Mouse (Mus musculus) kidney, adult 11 months (tissue): Measurements from ENCODE around the gene C130026I21Rik.
"Not testable (repeated sequence)": the region's sequence is repeated elsewhere in the genome, so short reads cannot be mapped to it uniquely, and the experiment has no call there.

Source experiments
- DNase-seq: peaks from one replicate; pipeline ENCODE4 v3.0.0; 2022

C130026I21Rik gene

DNA sequence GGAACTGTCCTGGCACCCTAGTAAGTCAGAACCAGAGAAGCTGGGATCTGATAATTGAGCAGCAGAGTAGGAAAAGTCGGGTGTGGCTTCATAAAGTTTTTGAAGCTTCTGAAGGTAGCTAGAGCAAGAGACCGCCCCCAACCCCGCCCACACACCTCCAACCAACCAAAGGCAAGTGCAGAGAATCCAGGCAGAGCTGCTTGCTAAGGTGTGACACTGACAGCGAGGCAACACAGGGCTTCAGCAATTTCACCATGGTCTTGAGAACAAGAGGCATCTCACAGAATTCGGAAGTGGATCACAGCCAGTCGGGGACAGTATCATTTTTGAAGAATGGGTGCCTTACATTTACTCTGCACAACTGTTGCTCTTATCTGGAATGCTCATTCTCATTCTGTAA is at the start of gene C130026I21Rik:
Gene C130026I21Rik (minus strand): TSS at position 101 of the 400 bp plus-strand sequence.
- DNase-seq, result not testable (repeated sequence)

GRCm38 (mm10) chr1:85287063-85287462 is 16.7 kb upstream of the C130026I21Rik start:
- peak; percentile 42 for DNase-seq

- not testable (repeated sequence) for DNase-seq
These were observed 6.1 kb upstream of the C130026I21Rik start for GRCm38 (mm10) chr1:85276421-85276820.

GRCm38 (mm10) chr1:85258634-85259033 is 11.7 kb downstream of the C130026I21Rik start:
- DNase-seq, result peak; percentile 32

DNA sequence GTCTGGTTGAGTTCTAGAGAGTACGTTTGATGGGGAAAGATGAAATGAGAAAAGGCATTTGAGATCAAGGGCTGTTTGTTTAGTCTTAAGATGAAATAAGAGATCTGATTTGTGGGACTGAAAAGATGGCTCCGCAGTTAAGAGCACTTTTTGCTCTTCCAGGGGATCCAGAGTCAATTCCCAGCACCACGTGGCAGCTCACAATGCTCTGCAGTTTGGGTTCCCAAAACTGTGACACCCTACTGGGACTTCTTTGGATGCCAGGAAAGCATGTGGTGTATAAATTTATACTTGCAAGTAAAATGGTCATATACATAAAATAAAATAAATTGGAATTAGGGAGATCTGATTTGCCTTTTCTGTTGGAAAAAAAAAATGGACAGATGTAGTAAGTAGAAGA is 15.1 kb downstream of the C130026I21Rik start:
- DNase-seq, result not testable (repeated sequence)

GRCm38 (mm10) chr1:85251211-85251610 is 19.2 kb downstream of the C130026I21Rik start:
- not testable (repeated sequence) for DNase-seq

- not testable (repeated sequence) for DNase-seq
These were observed 21.4 kb downstream of the C130026I21Rik start for GRCm38 (mm10) chr1:85248985-85249384.

GRCm38 (mm10) chr1:85246776-85247460 is 23.4 kb downstream of the C130026I21Rik start:
- DNase-seq, result not testable (repeated sequence)

DNA sequence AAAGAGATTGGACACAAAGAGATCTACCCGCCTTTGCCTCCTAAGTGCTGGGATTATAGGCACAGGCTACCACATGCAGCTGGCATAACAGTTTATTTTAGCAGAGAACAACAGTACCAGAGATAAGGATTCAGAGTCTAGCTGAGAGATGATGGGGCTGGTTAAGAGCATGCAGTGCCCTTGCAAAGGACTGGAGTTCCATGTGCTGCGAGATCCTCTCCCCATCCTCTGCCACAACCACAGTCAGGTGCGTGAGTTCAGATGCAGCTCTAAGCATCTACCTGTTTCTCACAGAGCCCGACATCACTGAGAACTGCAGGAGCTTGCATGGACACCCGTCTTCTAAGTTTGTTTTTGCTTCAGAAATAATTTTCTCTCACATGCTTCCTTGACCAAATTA is 24.1 kb downstream of the C130026I21Rik start:
- not testable (repeated sequence) for DNase-seq

DNA sequence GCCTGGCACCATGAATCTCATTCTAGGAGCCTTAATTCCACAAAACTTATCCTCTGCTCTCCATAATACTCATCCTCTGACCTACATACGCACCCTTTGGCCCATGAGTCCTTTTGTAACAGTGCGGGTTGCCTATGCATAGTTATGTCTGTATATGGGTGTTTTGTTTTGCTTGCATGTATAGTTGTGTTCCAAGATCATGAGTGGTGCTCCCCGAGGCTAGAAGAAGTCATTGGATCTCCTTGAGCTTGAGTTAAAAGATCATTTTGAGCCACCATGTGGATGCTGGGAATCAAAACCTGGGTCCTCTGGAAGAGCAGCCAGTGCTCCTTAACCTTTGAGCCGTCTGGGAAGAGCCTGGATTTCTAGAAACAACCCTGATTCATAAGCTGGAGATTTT is 25.4 kb downstream of the C130026I21Rik start:
- DNase-seq, result not testable (repeated sequence)

- DNase-seq, result not testable (repeated sequence)
These were observed 27.3 kb downstream of the C130026I21Rik start for GRCm38 (mm10) chr1:85243023-85243422.

DNA sequence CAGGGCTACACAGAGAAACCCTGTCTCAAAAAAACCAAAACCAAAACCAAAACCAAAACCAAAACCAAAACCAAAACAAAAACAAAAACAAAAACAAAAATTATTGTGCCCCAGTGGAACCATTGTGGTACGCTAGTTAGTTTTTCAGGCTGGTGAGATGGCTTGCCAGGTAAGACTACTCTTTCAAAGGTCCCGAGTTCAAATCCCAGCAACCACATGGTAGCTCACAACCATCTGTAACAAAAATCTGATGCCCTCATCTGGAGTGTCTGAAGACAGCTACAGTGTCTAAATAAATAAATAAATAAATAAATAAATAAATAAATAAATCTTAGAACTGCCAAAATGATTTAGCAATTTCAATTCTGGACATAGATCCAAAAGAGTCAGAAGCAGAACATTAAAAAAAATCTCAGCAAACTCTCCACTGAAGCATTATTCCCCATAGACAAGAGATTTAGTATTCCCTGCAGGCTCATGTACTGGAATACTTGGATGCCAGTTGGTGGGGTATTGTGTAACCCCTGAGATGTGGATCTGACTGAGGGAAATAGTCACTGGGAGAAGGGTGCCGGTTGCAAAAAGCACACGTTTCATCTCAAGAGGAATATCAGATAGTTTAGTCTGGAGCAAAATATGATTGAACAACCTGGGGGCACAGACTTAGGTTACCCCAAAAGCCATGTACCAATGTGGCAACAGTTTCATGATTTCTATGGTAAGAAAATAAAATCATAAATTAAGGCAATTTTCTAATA is 31.2 kb downstream of the C130026I21Rik start:
- DNase-seq, result not testable (repeated sequence)

DNA sequence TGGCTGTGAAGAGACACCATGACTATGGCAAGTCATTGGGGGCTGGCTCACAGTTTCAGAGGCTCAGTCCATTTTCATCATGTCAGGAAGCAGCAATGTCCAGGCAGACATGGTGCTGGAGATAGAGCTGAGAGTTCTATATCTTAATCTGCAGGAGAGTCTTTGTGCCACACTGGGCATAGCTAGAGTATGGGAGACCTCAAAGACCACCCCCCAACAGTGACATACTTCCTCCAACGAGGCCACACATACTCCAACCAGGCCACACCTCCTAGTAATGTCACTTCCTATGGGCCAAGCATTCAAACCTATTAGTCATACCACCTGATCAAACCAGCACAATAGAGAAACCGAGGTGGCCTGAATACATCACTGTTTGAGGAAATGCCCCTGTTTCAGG is 63.8 kb downstream of the C130026I21Rik start:
- DNase-seq, result not testable (repeated sequence)

DNA sequence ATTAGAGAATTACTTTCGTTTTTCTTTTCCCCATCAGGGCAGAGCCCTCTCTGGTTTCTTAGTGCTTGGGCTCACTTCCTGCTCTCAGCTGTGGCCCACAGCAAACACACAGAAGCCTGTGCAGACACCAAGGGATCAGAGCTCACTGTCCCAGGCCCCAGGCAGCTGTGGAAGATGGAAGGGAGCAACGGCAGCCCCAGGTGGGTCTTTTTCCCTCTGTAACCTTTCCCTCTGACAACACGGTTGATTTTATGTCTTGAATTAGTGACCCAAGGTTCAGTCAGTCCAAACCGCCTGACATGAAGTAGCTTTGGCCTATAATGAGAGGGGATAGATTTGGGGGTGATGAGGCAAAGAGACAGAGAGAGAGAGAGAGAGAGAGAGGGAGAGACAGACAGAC is 70.8 kb downstream of the C130026I21Rik start:
- DNase-seq, result not testable (repeated sequence)

GRCm38 (mm10) chr1:85198647-85199350 is 71.6 kb downstream of the C130026I21Rik start:
- DNase-seq, result not testable (repeated sequence)

- DNase-seq, result not testable (repeated sequence)
These were observed 73.6 kb downstream of the C130026I21Rik start for GRCm38 (mm10) chr1:85196732-85197131.

GRCm38 (mm10) chr1:85193761-85194160 is 76.6 kb downstream of the C130026I21Rik start:
- not testable (repeated sequence) for DNase-seq

- DNase-seq, result not testable (repeated sequence)
These were observed 88.4 kb downstream of the C130026I21Rik start for GRCm38 (mm10) chr1:85181981-85182380.

- not testable (repeated sequence) for DNase-seq
These were observed 91.4 kb downstream of the C130026I21Rik start for GRCm38 (mm10) chr1:85178971-85179370.

DNA sequence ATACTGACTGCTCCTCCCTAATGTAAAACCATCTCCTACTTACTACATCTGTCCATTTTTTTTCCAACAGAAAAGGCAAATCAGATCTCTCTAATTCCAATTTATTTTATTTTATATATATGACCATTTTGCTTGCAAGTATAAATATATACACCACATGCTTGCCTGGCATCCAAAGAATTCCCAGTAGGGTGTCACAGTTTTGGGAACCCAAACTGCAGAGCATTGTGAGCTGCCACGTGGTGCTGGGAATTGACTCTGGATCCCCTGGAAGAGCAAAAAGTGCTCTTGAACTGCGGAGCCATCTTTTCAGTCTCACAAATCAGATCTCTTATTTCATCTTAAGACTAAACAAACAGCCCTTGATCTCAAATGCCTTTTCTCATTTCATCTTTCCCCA is 107.5 kb downstream of the C130026I21Rik start:
- DNase-seq, result not testable (repeated sequence)

DNA sequence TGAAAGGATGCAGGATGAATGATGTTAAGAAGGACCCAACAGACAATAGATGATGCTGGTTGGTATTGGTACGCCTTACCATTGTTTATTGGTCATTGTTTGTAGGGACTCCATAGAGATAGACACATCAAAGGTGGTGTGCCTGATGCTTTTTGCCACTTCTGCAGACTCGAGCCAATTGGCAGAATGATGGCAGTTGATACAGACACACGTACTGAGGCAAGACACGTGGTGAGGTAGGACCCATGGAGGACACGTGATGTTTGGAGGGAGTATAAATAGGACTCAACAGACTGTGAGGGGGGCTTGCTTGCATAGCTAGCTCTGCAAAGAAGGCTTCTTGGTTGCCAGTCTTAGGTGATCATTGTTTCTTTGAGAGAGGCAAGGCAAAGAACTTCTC is 115.2 kb downstream of the C130026I21Rik start:
- DNase-seq, result not testable (repeated sequence)

- not testable (repeated sequence) for DNase-seq
These were observed 136.7 kb downstream of the C130026I21Rik start for GRCm38 (mm10) chr1:85133671-85134070.

- DNase-seq, result not testable (repeated sequence)
These were observed 148.5 kb downstream of the C130026I21Rik start for GRCm38 (mm10) chr1:85121841-85122240.
